Mouse (Mus musculus) E14TG2a.4 (cell line): ENCODE results near the gene Lipm.

ENCODE experiments used
- CTCF ChIP-seq: conservative IDR thresholded peaks from 2 replicates; pipeline ENCODE4 v1.5.1; 2014; ENCODE audit warnings: low read length
- NANOG ChIP-seq: IDR thresholded peaks from 2 replicates; pipeline ENCODE4 v1.6.1; 2014; ENCODE audit warnings: borderline replicate concordance, low read length, mixed read lengths
- POU5F1 ChIP-seq: IDR thresholded peaks from 2 replicates; pipeline ENCODE4 v1.6.1; 2014; ENCODE audit warnings: low read length, borderline replicate concordance

DNA sequence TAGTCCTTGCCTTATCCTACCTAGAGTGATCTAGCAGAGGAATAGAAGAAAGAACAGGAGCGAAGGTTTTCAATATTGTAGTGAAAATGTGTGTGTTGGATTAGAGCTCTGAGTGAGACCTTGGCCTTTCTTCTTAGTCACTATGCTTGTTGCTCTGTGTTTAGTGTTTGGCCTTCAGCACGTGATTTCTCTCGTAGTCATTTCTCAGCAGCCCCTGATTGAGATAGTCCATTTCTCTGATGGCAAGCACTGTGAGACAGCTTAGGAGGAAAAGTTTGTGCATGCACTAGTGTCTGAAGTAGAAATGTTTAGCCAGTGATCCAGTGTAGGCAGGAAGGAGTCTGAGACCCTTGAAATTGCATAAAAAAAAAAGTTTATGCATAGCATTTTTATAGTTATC lies 4.1 kb downstream of the Lipm start:
- TF ChIP-seq CTCF, result no peak
- no peak for TF ChIP-seq POU5F1
- TF ChIP-seq NANOG, result no peak
